Mouse (Mus musculus) 3T3-L1 (cell line): ENCODE results near the gene Celf2.

Experiments
- DNase-seq: peaks from one replicate; pipeline ENCODE4 v3.0.0-alpha.2; 2015; ENCODE audit warnings: low read depth, low spot score

Gene Celf2

GRCm38 (mm10) chr2:7083489-7084090, 425.8 kb downstream of the Celf2 start:
- no peak for DNase-seq

- DNase-seq = no peak
Observed at GRCm38 (mm10) chr2:7082376-7083025, 426.9 kb downstream of the Celf2 start.

- DNase-seq = peak; percentile 78
Observed at GRCm38 (mm10) chr2:7080794-7081783, 428.3 kb downstream of the Celf2 start.

GRCm38 (mm10) chr2:7080086-7080485, 429.3 kb downstream of the Celf2 start:
- peak; percentile 40 for DNase-seq

- DNase-seq = no peak
Observed at GRCm38 (mm10) chr2:7079390-7079789, 430.0 kb downstream of the Celf2 start.

- DNase-seq = peak; percentile 35
Observed at GRCm38 (mm10) chr2:7073730-7074129, 435.6 kb downstream of the Celf2 start.

GRCm38 (mm10) chr2:7072344-7073265, 436.8 kb downstream of the Celf2 start:
- DNase-seq = peak; percentile 72

- no peak for DNase-seq
Observed at GRCm38 (mm10) chr2:7069458-7069857, 439.9 kb downstream of the Celf2 start.

- DNase-seq = no peak
Observed at GRCm38 (mm10) chr2:7068281-7068680, 441.1 kb downstream of the Celf2 start.

GRCm38 (mm10) chr2:7063574-7064192, 445.7 kb downstream of the Celf2 start:
- DNase-seq = no peak

- peak; percentile 54 for DNase-seq
Observed at GRCm38 (mm10) chr2:7060490-7061105, 448.8 kb downstream of the Celf2 start.

GRCm38 (mm10) chr2:7056401-7056800, 453.0 kb downstream of the Celf2 start:
- no peak for DNase-seq

- no peak for DNase-seq
Observed at GRCm38 (mm10) chr2:7055958-7056357, 453.4 kb downstream of the Celf2 start.

- DNase-seq = no peak
Observed at GRCm38 (mm10) chr2:7051090-7051489, 458.3 kb downstream of the Celf2 start.

GRCm38 (mm10) chr2:7046155-7046554, 463.2 kb downstream of the Celf2 start:
- DNase-seq = no peak

GRCm38 (mm10) chr2:7045531-7045930, 463.8 kb downstream of the Celf2 start:
- DNase-seq = no peak

- DNase-seq = no peak
Observed at GRCm38 (mm10) chr2:7043770-7044459, 465.4 kb downstream of the Celf2 start.

- DNase-seq = no peak
Observed at GRCm38 (mm10) chr2:7040940-7041339, 468.4 kb downstream of the Celf2 start.

- no peak for DNase-seq
Observed at GRCm38 (mm10) chr2:7038991-7039390, 470.4 kb downstream of the Celf2 start.

- DNase-seq = no peak
Observed at GRCm38 (mm10) chr2:7031389-7031788, 478.0 kb downstream of the Celf2 start.
